Mouse (Mus musculus) ES-Bruce4 (cell line): ENCODE data around the gene Hip1r. TPM values are rescaled to one million over a fixed set of nuclear protein-coding genes. Genes with fewer than 3 reads are reported as not detected.

ENCODE experiments used
- H3K27ac ChIP-seq: 2 replicates; pipeline ENCODE4 v1.5.1; 2012; ENCODE audit warnings: low read length, inconsistent platforms; ENCODE audit not compliant: insufficient read depth
- H3K27me3 ChIP-seq: 2 replicates; pipeline ENCODE4 v1.6.1; 2012; ENCODE audit warnings: mild to moderate bottlenecking, low read length, inconsistent platforms; ENCODE audit not compliant: control insufficient read depth, poor library complexity, insufficient read depth, severe bottlenecking
- H3K36me3 ChIP-seq: 2 replicates; pipeline ENCODE4 v1.6.1; 2012; ENCODE audit warnings: inconsistent platforms, mild to moderate bottlenecking, low read length, moderate library complexity; ENCODE audit not compliant: control insufficient read depth, poor library complexity, insufficient read depth, severe bottlenecking
- H3K4me1 ChIP-seq: one replicate; pipeline ENCODE4 v1.8.1; 2011; ENCODE audit warnings: low read length; ENCODE audit not compliant: control insufficient read depth, insufficient read depth
- H3K4me3 ChIP-seq: 2 replicates; pipeline ENCODE4 v1.5.1; 2011; ENCODE audit warnings: low read depth, mild to moderate bottlenecking, low read length
- H3K9ac ChIP-seq: 2 replicates; pipeline ENCODE4 v1.6.1; 2012; ENCODE audit warnings: low read depth, mild to moderate bottlenecking, inconsistent platforms; ENCODE audit not compliant: poor library complexity, severe bottlenecking
- H3K9me3 ChIP-seq: replicated peaks from 2 replicates; pipeline ENCODE4 v1.6.1; 2012; ENCODE audit warnings: mild to moderate bottlenecking, low read length, inconsistent platforms; ENCODE audit not compliant: control insufficient read depth, poor library complexity, insufficient read depth, severe bottlenecking
- CTCF ChIP-seq: IDR thresholded peaks from one replicate; pipeline ENCODE4 v1.8.1; 2011; ENCODE audit warnings: low read depth, low read length
- EP300 ChIP-seq: IDR thresholded peaks from 2 replicates; pipeline ENCODE4 v1.6.1; 2011; ENCODE audit warnings: low read depth, low read length; ENCODE audit not compliant: insufficient read depth
- POLR2A ChIP-seq: IDR thresholded peaks from one replicate; pipeline ENCODE4 v1.8.1; 2011; ENCODE audit warnings: low read length; ENCODE audit not compliant: insufficient read depth
- polyA plus RNA-seq: library from polyadenylated mRNA; stranded (reverse); fragments of >200 nt; gene quantifications from 2 replicates; pipeline ENCODE4 v1.2.4, GENCODE M21; 2011; ENCODE audit warnings: low read depth; ENCODE audit not compliant: missing spikeins, insufficient read depth, insufficient read length

Gene Hip1r
- polyA plus RNA-seq, 1 experiment = 17.4 TPM

DNA sequence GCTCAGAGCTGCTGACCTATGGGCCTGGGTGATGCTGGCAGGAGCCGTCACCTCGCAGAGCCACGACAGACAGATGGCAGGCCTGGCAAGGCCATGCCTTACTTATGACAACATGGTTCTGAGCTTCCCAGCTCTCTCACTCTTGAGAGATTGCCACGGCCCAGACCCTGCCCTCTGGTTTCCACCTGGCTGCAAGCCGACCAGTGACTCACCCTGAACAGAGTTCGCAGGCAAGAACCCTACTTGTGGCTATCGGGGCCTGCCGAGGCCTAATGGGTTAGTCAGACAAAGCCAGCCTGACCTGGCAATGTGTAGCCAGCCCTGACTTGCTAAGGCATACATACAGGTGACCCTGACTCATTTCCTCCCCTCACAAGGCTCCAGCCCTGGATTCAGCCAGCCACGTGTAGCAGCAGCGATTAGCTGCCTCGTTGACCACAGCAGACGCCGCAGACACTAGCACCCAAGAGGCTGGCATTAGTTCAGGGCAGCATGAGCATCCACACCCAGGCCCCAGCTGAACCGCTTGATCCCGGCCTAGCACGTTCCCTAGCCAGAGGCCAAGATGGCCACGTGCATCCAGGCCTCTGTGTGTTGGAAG is 33.6 kb downstream of the Hip1r start:
- Histone ChIP-seq H3K27me3 (no peaks in the 10 kb centered on the region), H3K4me1 (no peaks in the 10 kb centered on the region), H3K36me3 (no peaks in the 10 kb centered on the region; the same call in 1 of the 2 replicates), H3K9ac (no peak overlapping the region), H3K27ac (no peak overlapping the region), H3K9me3 (no peaks in the 10 kb centered on the region), H3K4me3 (no peak overlapping the region)
- no peak for TF ChIP-seq EP300
- TF ChIP-seq POLR2A = no peak
- no peak for TF ChIP-seq CTCF

DNA sequence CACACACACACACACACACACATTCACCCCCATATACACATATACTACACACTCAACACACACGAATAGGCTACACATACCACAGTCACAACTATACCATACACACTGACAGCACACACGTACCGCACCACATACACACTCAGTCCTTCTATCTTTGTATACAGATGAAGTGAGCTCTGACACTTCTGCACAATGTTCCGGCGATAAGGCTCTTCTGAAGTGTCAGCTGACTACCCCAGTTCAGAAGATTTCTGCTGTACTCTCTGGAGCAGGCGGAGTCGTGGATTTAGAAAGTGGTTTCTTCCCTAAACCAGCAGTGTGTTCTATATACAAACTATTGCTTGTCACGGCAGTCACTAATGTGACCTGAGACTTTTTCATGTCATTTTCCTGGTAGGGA is 36.6 kb downstream of the Hip1r start:
- no peaks in the 10 kb centered on the region for H3K27me3 ChIP-seq
- no peaks in the 10 kb centered on the region for H3K9me3 ChIP-seq
- peaks cover 2% of the 10 kb centered on the region for H3K4me1 ChIP-seq
- H3K9ac ChIP-seq = no peak overlapping the region
- no peak overlapping the region for H3K27ac ChIP-seq
- TF ChIP-seq POLR2A (no peak), EP300 (no peak), CTCF (no peak)
- H3K36me3 ChIP-seq = no peaks in the 10 kb centered on the region; the same call in 1 of the 2 replicates
- H3K4me3 ChIP-seq = no peak overlapping the region

DNA sequence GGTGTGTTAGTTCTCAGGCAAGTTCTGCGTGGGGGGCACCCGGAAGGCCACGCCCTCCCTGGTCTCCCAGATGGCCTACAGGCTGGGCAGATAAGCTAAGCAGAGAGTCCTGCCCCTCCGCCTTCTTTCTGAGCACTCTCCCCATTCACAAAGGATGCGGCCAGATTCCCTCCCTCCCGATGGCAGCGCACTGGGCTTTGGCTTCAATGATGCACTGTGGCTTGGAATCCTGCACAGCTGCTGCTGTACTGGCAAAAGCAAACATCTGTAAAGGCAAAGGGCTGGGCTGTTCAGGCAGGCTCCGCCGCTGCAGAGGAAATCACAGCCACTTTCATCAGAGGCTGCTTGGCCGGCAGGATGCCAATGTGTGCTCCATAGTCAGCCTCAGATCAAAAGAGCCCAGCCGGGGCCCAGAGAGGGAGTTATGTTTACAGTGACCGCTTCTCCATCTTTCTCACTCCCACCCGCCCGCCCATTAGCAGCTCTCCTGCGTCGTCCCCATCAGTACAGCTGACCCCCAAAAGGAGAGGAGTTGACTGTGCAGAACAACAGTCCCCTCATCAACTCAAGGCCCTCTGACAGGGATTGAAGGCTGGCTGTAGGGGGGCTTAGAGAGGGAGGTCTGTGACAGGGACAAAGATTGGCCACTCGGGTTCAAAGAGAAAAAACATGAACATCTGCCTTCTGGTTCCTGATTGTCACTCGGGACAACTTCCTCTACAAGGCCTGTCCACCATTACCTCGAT is 37.7 kb downstream of the Hip1r start:
- no peak overlapping the region for H3K4me3 ChIP-seq
- H3K27ac ChIP-seq = no peak overlapping the region

DNA sequence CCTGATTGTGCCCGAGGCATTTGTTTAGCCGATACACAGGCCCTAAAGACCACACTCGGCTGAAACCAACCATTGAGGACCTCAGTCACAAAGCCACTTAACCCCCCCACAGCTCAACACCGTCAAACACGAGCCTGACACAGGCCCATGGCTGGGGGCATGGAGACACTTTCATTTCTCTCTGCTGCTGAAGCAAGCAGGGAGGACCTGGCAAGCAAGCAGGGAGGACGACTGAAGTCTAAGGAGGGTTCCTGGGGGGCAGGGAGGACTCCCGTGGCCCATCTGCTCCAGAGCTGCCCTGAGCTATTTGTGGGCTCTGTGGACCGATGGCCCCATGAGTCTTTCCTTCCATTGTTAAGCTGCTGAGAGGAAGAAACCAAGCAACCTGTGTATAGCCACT is 38.5 kb downstream of the Hip1r start:
- Histone ChIP-seq H3K27me3 (no peaks in the 10 kb centered on the region), H3K36me3 (no peaks in the 10 kb centered on the region; the same call in 1 of the 2 replicates), H3K4me1 (peaks cover 2% of the 10 kb centered on the region), H3K4me3 (no peak overlapping the region), H3K9me3 (no peaks in the 10 kb centered on the region), H3K27ac (no peak overlapping the region), H3K9ac (no peak overlapping the region)
- TF ChIP-seq CTCF (no peak), POLR2A (no peak), EP300 (no peak)

More for the DNA sequence above, 37.7 kb downstream of the Hip1r start:
- no peaks in the 10 kb centered on the region for H3K27me3 ChIP-seq
- no peak overlapping the region for H3K9ac ChIP-seq
- H3K9me3 ChIP-seq = no peaks in the 10 kb centered on the region
- H3K4me1 ChIP-seq = peaks cover 2% of the 10 kb centered on the region
- no peaks in the 10 kb centered on the region; the same call in 1 of the 2 replicates for H3K36me3 ChIP-seq
- no peak for TF ChIP-seq EP300
- TF ChIP-seq POLR2A = no peak
- TF ChIP-seq CTCF = no peak

DNA sequence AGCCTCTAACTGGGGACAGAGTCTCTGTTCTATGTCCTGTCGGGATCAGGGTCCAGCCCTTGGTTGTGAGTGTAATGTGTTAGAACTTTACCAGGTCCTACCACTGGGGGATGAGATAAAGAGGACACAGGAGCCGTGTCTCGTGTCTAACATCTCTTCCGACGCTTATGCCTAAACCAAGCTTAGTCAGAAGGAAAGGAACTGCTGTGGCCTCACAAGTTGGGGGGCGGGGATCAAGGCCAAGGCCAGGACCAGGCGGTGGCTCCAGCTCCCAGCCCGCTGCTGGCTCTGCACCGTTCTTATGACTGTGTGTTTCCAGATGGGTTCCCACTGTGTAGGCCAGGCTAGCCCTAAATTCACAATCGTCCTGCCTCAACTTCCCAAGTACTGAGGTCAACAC is 39.5 kb downstream of the Hip1r start:
- H3K9me3 ChIP-seq = no peaks in the 10 kb centered on the region
- TF ChIP-seq POLR2A (no peak), CTCF (no peak), EP300 (no peak)
- no peak overlapping the region for H3K4me3 ChIP-seq
- H3K36me3 ChIP-seq = no peaks in the 10 kb centered on the region; the same call in 1 of the 2 replicates
- H3K4me1 ChIP-seq = peaks cover 2% of the 10 kb centered on the region
- no peaks in the 10 kb centered on the region for H3K27me3 ChIP-seq
- H3K27ac ChIP-seq = no peak overlapping the region
- H3K9ac ChIP-seq = no peak overlapping the region

DNA sequence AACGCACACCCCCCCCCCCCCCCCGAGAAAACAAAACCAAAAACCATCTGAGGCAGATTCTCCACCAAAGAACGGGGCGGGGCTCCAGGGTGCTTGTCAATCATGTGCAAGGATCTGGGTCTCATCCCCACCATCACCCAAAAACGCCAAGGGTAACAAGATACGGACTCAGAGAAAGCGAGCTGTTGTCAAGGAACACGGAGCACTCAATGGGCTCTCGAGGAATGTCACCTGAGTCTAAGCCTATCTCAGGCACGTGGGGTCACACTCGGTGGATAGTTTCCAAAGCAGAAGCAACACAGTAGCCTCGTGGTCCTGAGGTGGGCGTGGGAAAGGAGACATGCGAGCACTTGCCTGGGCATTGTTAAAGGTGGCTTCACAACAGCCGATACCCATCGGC is 40.3 kb downstream of the Hip1r start:
- H3K9ac ChIP-seq = no peak overlapping the region
- no peak overlapping the region for H3K27ac ChIP-seq
- H3K4me1 ChIP-seq = peaks cover 2% of the 10 kb centered on the region
- no peaks in the 10 kb centered on the region for H3K27me3 ChIP-seq
- no peaks in the 10 kb centered on the region for H3K9me3 ChIP-seq
- H3K4me3 ChIP-seq = no peak overlapping the region
- H3K36me3 ChIP-seq = no peaks in the 10 kb centered on the region; the same call in 1 of the 2 replicates
- TF ChIP-seq CTCF = no peak
